Mouse (Mus musculus) 3134 (cell line): ENCODE measurements around the gene Capn5.
A peak's percentile ranks its signal among the peaks of the same experiment; 100 is the strongest.

ENCODE experiments used
- DNase-seq: peaks from one replicate; pipeline ENCODE4 v3.0.0-alpha.2; 2011; ENCODE audit warnings: low spot score; ENCODE audit not compliant: insufficient read length; ENCODE audit errors: extremely low read depth

Capn5 gene

GRCm38 (mm10) chr7:98117012-98117660, 60.9 kb downstream of the Capn5 start:
- DNase-seq = peak; percentile 96

- DNase-seq = no peak
These were observed 63.4 kb downstream of the Capn5 start for GRCm38 (mm10) chr7:98114656-98115055.

- no peak for DNase-seq
These were observed 66.8 kb downstream of the Capn5 start for GRCm38 (mm10) chr7:98111233-98111632.

- no peak for DNase-seq
These were observed 68.3 kb downstream of the Capn5 start for GRCm38 (mm10) chr7:98109771-98110170.

GRCm38 (mm10) chr7:98108636-98109430, 69.2 kb downstream of the Capn5 start:
- no peak for DNase-seq

DNA sequence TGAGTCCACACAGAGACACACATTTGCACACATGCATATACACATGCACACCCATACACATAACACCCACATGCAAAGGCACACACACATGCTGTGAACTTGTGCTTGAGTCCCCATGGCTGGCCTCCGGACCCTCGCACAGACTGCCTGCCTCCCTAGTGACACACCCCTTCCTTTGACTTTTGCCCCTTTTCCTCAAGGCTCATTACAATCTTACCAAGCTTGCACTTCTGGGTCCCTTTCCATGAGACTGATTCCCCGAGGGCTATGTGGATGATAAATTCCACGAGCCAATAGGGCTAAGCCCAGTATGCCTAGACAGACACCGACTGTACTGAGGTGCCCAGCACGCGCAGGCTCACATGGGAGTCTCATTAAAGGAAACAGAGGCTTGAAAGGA, 71.8 kb downstream of the Capn5 start:
- DNase-seq = no peak

DNA sequence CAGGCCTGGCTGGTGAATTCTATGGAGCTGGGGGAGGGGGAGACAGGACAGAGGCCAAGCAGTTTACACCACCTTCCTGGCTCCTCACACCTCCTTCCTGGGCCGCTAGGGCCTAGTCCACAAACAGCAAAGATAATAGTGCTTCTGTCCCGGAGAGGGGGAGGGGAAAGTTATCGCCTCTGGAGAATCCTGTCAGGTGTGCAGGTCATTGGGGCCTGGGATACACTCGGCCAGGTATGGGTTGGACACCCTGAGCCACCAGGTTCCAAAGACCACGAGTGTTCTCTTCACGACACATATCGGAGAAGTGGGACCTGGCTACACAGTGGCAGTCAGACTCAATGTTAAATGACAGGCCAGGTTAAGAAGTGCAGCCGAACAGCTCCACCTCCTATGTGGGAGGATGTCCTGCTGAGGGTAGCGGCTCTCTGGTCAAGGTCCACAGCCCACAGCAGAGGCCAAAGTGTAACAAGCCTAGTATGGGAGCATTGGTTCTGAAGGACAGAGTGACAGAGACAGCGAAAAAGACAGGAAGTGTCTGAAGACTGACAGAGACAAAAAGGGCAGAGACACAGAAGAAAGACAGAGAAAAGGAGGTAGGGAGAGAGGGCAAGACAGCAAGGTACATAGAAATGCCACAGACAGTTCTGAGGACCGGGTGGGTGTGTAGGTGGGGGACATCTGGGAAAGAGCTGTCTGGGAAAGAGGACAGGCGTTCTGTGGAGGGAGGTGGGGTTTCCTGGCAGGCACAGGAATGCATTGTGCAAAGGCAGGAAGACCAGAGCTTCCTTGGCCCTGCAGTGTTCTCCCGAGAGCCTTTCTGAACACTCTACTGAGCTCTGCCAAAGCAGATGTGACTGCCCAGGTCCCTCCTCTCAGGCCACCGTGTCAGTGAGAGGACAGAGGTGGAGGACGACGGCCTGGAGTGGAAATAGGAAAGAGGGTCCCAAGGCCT, 73.3 kb downstream of the Capn5 start:
- no peak for DNase-seq

DNA sequence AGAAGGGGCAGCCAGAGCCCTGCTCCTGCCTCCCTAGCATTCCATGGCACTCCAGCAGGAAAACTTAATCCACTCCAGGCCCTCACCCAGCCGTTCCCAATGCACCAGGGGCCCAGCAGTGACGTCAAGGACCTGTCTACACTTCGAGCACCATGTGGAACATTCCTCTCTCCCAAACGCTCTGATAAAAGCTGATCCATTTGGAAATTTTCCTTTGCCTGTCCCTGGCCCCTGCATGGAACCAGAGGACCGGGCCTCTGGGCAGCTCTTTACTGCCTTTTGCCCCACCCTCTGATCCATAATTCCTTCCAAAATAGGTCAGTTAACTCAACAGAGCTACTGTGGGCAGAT, 74.2 kb downstream of the Capn5 start:
- no peak for DNase-seq

- peak; percentile 56 for DNase-seq
These were observed 74.8 kb downstream of the Capn5 start for GRCm38 (mm10) chr7:98103002-98103941.

DNA sequence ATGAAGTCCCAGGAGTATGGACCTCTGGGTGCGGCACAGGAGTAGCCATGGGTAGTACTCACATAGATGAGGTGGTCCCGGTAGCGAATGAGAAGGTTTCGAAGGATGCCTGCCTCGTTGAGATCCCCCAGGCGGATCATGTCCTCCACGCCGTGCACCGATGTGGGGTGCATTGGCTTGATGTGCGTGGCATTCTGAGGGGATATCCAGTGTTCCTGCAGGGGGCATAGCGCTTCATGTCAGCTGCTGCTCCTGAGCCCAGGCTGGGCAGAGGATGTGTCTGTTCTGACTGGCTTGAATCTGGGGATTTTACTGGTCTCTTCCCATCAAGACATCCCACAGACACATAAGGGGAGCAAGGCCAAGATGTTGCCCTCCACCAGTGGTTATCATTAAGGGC, 75.6 kb downstream of the Capn5 start:
- no peak for DNase-seq

- no peak for DNase-seq
These were observed 80.5 kb downstream of the Capn5 start for GRCm38 (mm10) chr7:98097557-98097956.

DNA sequence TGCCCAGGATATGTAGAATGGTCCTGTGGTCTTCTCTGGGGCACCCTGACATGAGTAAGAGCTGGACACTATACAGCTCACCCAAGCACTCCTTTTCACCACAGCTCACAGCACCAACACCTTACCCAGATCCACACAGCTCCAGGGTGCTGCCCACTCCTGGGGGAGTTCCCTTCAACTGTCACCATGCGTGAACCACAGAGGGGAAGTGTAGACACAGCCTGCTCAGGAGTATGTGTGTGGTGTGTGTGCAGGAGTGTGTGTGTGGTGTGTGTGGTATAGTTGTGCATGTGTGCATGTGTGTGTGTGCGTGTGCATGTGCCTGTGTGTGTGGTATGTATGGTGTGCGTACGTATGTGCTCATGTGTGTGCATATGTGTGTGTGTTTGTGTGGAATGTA, 82.2 kb downstream of the Capn5 start:
- DNase-seq = no peak

- no peak for DNase-seq
These were observed 91.7 kb downstream of the Capn5 start for GRCm38 (mm10) chr7:98086346-98086745.

- DNase-seq = no peak
These were observed 92.8 kb downstream of the Capn5 start for GRCm38 (mm10) chr7:98085314-98085713.

DNA sequence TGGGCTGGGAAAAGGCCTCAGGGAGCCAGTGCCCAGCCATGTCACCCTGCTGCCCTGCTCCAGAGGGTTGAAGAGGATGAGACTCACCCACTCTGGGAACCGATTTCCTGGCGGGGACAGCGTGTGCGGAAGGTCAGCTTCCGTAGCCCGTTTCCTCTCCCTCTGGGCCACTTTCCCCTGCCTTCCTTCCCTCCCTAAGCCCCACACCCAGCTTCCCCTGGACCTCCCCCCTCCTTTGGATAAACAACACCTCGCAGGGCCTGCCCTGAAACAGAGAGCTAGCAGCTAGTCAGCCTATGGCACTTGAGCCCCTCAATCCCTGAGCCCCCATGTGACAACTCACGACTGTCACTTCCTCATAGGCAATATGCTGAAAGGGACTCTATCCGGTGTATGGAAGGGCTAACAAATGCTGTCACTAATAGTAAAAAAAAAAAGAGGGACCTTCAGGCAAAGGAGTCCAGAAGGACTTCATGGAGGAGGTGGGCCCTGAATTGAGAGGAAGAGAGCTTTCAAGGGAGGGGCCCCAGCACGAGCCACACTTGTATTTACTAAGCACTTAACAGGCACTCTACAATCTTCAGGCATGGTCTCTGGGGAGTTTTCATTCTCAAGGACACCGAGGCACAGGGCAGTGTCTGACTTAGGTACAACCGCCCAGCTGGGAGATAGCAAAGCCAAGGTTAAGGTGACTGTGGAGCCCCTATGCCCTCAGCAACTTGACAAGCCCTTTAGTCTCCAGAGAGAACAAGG, 93.4 kb downstream of the Capn5 start:
- DNase-seq = no peak

DNA sequence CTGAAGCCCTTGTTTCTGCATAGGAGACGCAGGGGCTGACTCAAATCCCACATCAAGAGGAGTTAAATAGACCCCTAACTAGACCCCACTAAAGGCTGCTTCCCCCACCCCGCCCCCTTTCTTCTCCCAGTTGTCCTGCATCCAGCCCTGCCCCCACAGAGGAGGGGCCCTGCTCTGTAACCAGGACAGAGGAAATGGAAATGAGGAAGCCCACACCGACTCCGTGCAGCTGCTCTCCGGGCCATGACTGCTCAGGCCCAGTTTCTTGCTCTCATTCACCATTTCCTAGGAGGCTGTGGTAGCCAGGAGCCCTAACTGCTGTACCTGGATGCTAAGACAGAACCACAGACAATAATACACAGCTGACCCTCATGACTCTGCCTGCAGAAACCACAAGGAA, 95.7 kb downstream of the Capn5 start:
- no peak for DNase-seq

GRCm38 (mm10) chr7:98077453-98077852, 100.6 kb downstream of the Capn5 start:
- DNase-seq = no peak

- peak; percentile 27 for DNase-seq
These were observed 106.5 kb downstream of the Capn5 start for GRCm38 (mm10) chr7:98071620-98072019.
